Mouse (Mus musculus): ENCODE results near the gene Lgi2. TPM values are rescaled to one million over a fixed set of nuclear protein-coding genes. Genes with fewer than 3 reads are reported as not detected.

Gene Lgi2
- total RNA-seq (2018; cell fraction: chromatin; rRNA removed), result under 1 TPM in 1 of 26 experiments, not detected in 25; 0.19 TPM
- total RNA-seq (2018; cell fraction: cytosol; rRNA removed), result not detected
- total RNA-seq (2018; cell fraction: nucleus; rRNA removed), result not detected
- not detected in 3 replicates for polyA plus RNA-seq (2018)

DNA sequence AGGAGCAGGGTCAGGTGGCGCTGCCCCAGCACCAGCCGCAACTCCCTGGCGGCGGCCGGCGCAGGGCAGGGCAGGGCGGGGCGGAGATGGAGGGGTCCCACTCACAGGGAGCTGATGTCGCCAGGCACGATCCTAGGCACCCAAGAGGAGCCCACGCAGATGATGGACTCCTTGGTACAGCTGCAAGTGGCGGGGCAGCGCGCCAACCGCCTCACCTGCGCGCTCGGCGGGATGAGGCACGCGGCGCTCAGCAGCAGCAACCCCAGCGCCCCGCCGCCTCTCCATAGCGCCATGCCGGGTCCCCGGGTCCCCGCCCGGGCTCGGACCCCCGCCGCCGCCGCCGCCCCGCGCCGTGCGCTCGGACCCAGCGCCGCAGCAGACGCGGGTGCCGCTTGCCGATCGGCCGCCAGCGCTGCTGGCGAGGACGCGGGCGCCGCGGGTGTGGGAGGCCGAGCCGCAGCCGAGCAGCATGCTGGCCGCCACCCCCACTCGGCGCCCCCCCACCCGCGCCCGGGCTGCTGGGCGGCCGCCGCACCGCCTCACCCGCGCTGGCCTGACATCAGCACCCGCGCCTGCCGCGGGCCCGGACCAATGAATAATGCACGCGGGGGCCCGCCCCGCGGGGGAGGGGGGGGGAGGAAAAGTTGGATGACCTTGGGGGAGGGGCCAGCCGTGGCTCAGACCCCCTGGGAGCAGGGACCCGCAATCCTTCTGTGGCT lies at the start of gene Lgi2:
Gene Lgi2 (minus strand): TSS at position 650 of the 719 bp plus-strand sequence.
- WGBS (ENCODE audit: missing documents), result 3% methylated on average over 32 of the region's 83 CpGs
- Histone ChIP-seq H3K27ac (no peak within 1 kb of the TSS), H3K79me2 (ENCODE audit: inconsistent target) (no peaks in the 10 kb centered on the region), H3K36me3 (ENCODE audit: inconsistent target) (no peaks in the 10 kb centered on the region), H3K4me3 (ENCODE audit: inconsistent target) (no peak within 1 kb of the TSS)

DNA sequence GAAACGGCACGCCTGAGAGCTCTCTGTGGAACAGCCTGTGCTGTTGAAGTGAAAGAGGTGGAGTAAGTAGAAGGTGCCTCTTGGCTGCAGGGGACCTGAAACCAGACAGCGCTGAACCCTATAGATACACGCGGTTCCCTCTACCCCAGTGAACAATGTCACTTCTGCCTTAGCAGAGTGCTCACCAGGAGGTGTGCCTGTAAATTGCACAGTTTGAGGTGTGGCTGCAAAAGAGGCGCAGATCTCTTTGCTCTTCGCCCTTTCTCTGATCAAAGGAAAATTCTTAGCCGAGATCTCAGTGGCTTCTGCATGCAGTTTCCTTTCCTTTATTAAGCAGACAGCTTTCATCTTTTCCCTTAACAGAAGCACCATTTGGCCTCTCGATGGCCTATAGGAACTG lies 49.2 kb upstream of the Lgi2 start:
- H3K79me2 ChIP-seq (ENCODE audit: inconsistent target), result no peaks in the 10 kb centered on the region
- H3K36me3 ChIP-seq (ENCODE audit: inconsistent target), result no peaks in the 10 kb centered on the region
- no peak overlapping the region for H3K4me3 ChIP-seq (ENCODE audit: inconsistent target)
- H3K27ac ChIP-seq, result no peak overlapping the region
- 93% methylated on average over 9 of the region's 9 CpGs for WGBS (ENCODE audit: missing documents)

DNA sequence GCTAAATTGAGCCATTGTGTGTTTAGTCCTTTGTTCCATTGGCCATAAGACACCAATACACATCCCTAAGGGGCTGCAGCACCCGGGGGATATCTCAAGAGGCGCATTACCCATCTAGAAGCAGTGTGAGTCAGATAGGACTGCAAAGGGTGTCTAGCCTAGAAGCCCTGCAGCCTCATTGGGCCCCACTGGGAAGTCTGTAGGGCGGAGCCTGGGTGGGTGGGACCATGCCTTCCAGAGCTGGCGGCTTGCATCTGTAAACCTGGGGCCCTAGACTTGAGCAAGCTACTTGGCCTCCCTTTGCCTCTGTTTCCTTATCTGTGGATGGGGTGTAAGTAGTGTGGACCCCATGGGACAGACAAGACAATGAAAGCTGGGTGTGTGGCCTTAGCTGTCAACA lies 48.4 kb upstream of the Lgi2 start:
- Histone ChIP-seq H3K79me2 (ENCODE audit: inconsistent target) (no peaks in the 10 kb centered on the region), H3K36me3 (ENCODE audit: inconsistent target) (no peaks in the 10 kb centered on the region), H3K4me3 (ENCODE audit: inconsistent target) (no peak overlapping the region), H3K27ac (no peak overlapping the region)
- 90% methylated on average over 4 of the region's 4 CpGs for WGBS (ENCODE audit: missing documents)

DNA sequence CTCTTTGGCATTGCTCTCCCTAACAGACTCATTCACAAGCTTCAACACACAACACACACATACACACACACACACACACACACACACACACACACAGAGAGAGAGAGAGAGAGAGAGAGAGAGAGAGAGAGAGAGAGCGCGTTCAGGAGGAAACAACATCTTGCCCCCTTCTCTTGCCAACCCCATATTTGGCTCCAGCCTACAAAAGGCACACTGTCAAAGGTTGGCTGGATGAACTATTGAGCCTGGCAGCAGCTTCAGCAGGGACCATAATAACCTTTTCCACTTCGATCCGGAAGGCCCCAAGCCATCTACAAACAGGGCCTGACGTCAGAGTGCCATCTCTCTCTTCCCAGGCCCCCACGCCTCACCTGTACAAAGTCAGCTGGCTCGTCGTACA lies 46.5 kb upstream of the Lgi2 start:
- H3K36me3 ChIP-seq (ENCODE audit: inconsistent target), result no peaks in the 10 kb centered on the region
- no peak overlapping the region for H3K27ac ChIP-seq
- H3K4me3 ChIP-seq (ENCODE audit: inconsistent target), result no peak overlapping the region
- WGBS (ENCODE audit: missing documents), result 95% methylated on average over 8 of the region's 8 CpGs
- H3K79me2 ChIP-seq (ENCODE audit: inconsistent target), result no peaks in the 10 kb centered on the region

DNA sequence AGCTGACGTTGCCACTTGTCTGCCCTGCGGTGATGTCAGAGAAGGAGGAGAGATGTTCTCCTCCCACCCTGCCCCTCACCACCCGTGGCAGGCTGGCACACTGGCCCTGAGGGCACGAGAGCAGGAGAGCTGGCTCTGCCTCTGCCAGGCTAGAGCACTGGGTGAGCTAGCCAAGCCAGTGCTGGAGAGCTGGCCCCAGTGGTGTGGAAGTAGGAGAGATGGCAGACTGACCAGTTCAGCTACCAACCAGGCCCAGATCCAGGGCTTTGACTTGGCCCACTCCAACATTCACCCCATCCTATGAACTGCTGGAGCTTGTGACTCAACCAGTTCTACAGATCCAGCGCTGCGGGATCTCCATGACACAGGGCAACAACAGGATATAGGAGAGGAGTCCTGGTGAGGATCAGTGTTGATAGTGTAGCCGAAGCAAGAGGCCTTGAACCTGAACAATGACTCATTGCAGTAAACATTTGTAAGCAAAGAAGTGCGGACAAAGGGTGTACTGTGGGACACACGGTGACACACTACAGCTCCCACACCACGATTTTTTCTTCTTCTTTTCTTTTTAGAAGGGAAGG lies 45.1 kb upstream of the Lgi2 start:
- no peaks in the 10 kb centered on the region for H3K79me2 ChIP-seq (ENCODE audit: inconsistent target)
- WGBS (ENCODE audit: missing documents), result 88% methylated on average over 10 of the region's 10 CpGs
- no peaks in the 10 kb centered on the region for H3K36me3 ChIP-seq (ENCODE audit: inconsistent target)
- H3K27ac ChIP-seq, result no peak overlapping the region
- no peak overlapping the region for H3K4me3 ChIP-seq (ENCODE audit: inconsistent target)

DNA sequence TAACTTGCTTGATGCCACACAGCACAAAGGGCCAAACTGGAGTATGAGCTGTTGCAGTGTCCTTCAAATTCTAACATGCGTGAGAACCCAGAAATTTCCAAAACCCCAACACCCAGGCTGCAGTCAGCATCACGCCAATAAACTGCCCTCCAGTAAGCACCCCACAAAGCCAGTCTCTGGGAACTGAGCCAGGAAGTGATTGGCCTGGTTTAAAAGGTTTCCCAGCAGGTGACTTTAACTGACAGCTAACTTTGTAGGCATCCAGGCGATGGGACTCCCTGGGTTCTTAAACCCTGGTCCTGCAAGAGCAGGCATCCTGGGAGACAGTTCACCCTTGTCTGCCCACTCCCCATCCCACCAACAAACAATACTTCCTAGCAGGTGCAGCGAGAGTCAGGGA lies 44.0 kb upstream of the Lgi2 start:
- 83% methylated on average over 4 of the region's 4 CpGs for WGBS (ENCODE audit: missing documents)
- no peak overlapping the region for H3K4me3 ChIP-seq (ENCODE audit: inconsistent target)
- H3K27ac ChIP-seq, result no peak overlapping the region
- no peaks in the 10 kb centered on the region for H3K36me3 ChIP-seq (ENCODE audit: inconsistent target)
- H3K79me2 ChIP-seq (ENCODE audit: inconsistent target), result no peaks in the 10 kb centered on the region

DNA sequence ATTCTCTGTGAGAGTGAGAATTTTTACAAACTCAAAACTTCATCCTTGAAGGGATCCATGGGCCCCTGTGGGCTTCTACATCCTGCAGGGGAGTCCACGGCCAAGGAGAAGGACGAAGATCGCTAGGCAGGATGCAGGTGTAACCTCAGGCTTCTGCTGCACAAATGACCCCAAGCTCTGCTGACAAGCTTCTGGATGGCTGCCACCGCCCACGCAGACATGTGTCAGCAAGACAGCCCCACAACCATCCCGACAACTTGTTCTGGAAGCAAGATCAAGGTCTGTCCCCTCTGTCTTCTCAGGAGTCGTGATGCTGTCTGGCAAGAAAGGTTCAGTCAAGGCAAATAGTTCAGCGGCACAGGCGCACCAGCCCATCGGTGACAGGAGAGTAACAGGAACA lies 43.4 kb upstream of the Lgi2 start:
- Histone ChIP-seq H3K4me3 (ENCODE audit: inconsistent target) (no peak overlapping the region), H3K36me3 (ENCODE audit: inconsistent target) (no peaks in the 10 kb centered on the region), H3K79me2 (ENCODE audit: inconsistent target) (no peaks in the 10 kb centered on the region), H3K27ac (no peak overlapping the region)
- WGBS (ENCODE audit: missing documents), result 28% methylated on average over 10 of the region's 10 CpGs

DNA sequence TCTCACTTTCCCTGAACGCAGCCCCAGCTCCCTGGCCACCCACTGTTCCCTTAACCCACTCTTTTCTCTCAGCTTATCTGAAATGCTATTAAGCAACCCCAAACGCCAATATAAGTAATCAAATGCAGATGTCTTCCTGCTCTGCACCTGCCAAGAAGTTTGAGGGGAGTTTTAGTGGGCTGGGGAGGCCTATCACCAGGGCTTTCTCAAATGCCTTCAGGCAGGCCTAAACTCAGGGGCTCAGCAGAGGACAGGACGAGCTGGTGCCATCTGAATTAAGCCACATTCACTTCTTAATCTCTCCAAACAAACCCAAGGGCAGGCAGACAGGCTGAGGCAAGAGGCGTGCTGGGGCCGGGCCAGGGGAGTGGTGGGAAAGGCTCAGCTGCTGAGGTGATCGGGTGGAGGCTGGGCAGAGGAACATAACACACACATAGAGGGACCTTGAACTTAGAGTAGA lies 38.4 kb upstream of the Lgi2 start:
- Histone ChIP-seq H3K4me3 (ENCODE audit: inconsistent target) (no peak overlapping the region), H3K27ac (no peak overlapping the region), H3K36me3 (ENCODE audit: inconsistent target) (no peaks in the 10 kb centered on the region), H3K79me2 (ENCODE audit: inconsistent target) (no peaks in the 10 kb centered on the region)
- WGBS (ENCODE audit: missing documents), result 81% methylated on average over 6 of the region's 6 CpGs

DNA sequence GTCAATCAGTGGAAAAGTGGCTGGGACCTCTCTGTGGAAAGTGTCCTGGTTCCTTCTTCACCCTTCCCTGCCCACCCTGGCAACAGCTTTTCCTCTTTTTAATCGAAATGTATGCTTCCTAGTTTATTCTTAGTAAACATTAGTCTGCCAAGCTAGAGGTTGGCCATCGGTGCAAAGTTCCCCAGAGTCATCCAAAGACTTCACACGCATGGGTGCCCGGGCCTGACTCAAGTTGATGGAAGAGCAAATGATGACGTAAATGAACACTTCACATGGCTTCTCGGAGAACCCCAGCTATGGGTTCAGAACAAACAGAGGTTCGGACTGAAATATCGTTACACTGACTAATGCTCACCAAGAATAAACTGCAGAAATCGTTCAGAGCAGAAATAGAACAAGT lies 24.4 kb upstream of the Lgi2 start:
- Histone ChIP-seq H3K36me3 (ENCODE audit: inconsistent target) (no peaks in the 10 kb centered on the region), H3K79me2 (ENCODE audit: inconsistent target) (no peaks in the 10 kb centered on the region), H3K4me3 (ENCODE audit: inconsistent target) (no peak overlapping the region), H3K27ac (no peak overlapping the region)
- WGBS (ENCODE audit: missing documents), result 91% methylated on average over 9 of the region's 9 CpGs

DNA sequence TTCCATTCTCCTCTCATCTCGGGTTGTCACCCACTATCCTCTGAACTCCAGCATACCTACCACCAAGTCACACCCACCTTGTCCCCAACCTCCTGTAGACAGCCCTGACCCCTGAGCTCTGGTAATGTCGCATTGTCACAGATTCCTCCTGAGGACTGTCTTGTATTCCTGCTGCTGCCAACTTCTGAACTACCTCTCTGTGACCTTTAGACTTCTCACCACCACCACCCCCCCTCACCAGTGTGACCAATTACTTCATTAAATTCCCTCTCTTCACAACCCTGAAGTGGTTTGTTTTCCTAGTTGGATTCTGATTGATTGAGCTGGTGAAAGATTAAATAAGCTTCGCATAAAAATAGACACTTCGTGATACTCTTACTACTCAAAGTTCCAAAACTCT lies 22.4 kb upstream of the Lgi2 start:
- H3K4me3 ChIP-seq (ENCODE audit: inconsistent target), result no peak overlapping the region

DNA sequence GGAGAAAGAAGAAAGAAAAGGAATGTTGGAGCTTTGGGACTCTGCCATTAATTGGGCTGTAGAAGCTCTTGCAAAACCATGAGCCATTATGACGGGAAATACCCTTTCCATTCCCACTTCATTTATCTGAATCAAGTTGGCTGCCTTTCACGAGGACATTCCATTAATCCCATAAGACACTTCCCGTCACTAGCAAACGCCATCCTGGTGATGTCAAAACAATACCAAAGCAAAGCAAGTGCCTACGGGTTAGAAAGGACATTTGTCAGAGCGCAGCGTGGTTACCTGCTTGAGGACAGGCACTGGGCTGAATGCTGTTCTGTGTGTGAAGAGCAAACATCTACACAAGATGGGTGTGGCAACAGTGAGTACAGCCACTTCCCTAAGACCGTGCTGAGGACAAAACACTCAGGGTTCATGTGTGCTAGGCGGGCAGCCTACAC lies 21.1 kb upstream of the Lgi2 start:
- no peak overlapping the region for H3K4me3 ChIP-seq (ENCODE audit: inconsistent target)
- H3K36me3 ChIP-seq (ENCODE audit: inconsistent target), result no peaks in the 10 kb centered on the region
- H3K79me2 ChIP-seq (ENCODE audit: inconsistent target), result no peaks in the 10 kb centered on the region
- 89% methylated on average over 9 of the region's 9 CpGs for WGBS (ENCODE audit: missing documents)
- no peak overlapping the region for H3K27ac ChIP-seq

More for the DNA sequence above, 22.4 kb upstream of the Lgi2 start:
- no peaks in the 10 kb centered on the region for H3K79me2 ChIP-seq (ENCODE audit: inconsistent target)
- no peak overlapping the region for H3K27ac ChIP-seq
- H3K36me3 ChIP-seq (ENCODE audit: inconsistent target), result no peaks in the 10 kb centered on the region
- WGBS (ENCODE audit: missing documents), result 91% methylated on average over 4 of the region's 4 CpGs

DNA sequence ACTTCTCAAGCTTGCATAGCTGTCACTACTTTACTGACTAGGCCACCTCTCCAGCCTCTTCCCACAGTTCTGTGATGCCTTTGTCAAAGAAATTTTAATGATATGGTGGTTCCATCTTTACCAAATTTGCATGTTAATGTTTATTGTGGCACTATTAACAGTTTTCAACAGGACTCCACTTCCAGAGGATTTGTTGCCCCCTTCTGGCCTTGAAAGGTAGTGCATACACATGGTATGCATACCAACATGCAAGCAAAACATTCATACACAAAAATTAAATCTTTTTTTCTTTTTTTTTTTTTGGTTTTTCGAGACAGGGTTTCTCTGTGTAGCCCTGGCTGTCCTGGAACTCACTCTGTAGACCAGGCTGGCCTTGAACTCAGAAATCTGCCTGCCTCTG lies 6.3 kb upstream of the Lgi2 start:
- Histone ChIP-seq H3K4me3 (ENCODE audit: inconsistent target) (no peak overlapping the region), H3K79me2 (ENCODE audit: inconsistent target) (no peaks in the 10 kb centered on the region), H3K36me3 (ENCODE audit: inconsistent target) (no peaks in the 10 kb centered on the region), H3K27ac (no peak overlapping the region)
- WGBS (ENCODE audit: missing documents), result no CpG with 5 or more reads among the region's 1 CpGs

DNA sequence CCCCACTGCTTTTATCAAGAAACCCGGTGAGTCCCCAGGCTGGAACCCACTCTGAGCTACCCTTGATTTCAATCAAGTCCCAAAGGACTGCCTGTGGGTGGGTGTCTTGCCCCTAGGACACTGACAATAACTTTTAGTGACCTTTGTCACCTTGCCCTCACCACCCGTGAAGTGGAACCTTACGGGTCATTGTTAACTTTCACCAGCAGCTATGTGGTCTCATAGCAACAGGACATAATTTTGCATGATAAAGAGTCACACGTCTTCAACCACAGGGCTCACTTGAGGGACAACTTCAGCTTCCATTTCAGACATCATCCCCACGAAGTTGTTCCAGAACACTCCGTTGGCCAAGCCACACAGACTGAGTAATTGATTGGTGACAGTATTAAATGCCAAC lies 4.5 kb upstream of the Lgi2 start:
- Histone ChIP-seq H3K79me2 (ENCODE audit: inconsistent target) (no peaks in the 10 kb centered on the region), H3K4me3 (ENCODE audit: inconsistent target) (no peak overlapping the region), H3K36me3 (ENCODE audit: inconsistent target) (no peaks in the 10 kb centered on the region), H3K27ac (no peak overlapping the region)
- 75% methylated on average over 6 of the region's 6 CpGs for WGBS (ENCODE audit: missing documents)

DNA sequence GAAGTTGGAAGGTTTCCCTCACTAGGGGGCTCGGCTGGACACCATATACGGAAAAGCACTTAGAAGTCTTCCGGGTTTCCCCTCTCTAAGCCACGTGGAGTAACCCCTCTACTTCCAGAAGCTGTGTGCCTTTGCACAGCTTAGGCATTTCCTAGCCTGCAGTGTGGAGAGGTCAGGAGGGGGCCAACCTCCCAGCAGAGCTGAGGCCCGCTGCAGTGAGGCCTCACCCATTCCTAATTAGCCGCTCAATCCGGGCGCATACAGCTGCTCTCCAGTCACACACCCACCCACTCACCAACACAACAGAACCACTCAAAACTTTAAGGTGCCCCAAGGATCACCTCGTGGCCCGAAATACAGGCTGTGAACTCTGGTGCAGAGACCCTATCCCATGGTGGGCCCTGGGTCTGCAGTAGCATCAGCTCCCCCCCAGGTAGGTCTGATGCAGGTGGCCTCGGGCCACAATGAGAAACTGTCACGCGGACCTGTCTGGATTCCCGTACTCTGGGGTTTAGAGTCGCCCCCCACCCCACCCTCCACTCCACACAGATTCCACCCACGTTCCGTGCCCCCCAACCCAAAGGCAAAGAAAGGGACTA lies 949 bp downstream of the Lgi2 start:
- Histone ChIP-seq H3K79me2 (ENCODE audit: inconsistent target) (no peaks in the 10 kb centered on the region), H3K27ac (no peak overlapping the region), H3K4me3 (ENCODE audit: inconsistent target) (no peak overlapping the region), H3K36me3 (ENCODE audit: inconsistent target) (no peaks in the 10 kb centered on the region)
- WGBS (ENCODE audit: missing documents), result 11% methylated on average over 17 of the region's 17 CpGs

DNA sequence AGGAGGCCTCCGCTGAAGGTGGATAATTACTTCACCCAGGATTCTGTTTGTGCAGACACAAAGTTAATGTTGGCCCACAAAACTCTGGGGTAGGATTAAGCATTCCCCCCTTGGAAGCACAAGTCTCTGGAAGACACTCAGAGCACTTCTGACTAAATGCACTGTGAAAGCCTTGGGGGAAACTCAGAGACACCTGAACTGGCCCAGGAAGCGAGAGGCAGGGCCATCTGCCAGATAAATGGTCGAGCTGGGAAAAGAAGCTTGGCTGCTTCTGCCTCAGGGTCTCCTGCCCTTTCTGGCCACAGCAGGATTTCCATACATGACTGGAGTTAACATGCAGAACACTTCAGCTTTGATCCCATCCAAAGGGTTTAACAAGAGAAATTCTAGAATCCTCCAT lies 1.9 kb downstream of the Lgi2 start:
- 79% methylated on average over 3 of the region's 3 CpGs for WGBS (ENCODE audit: missing documents)

More for the DNA sequence above, 1.9 kb downstream of the Lgi2 start:
- H3K79me2 ChIP-seq (ENCODE audit: inconsistent target), result no peaks in the 10 kb centered on the region
- no peaks in the 10 kb centered on the region for H3K36me3 ChIP-seq (ENCODE audit: inconsistent target)
- H3K4me3 ChIP-seq (ENCODE audit: inconsistent target), result no peak overlapping the region
- H3K27ac ChIP-seq, result no peak overlapping the region
